Mouse (Mus musculus): ENCODE measurements around the gene Gm11939. TPM values are rescaled to one million over a fixed set of nuclear protein-coding genes. Genes with fewer than 3 reads are reported as not detected.

The Gm11939 gene
- polyA plus RNA-seq, 1 experiment from 2014 or later = not detected

GRCm38 (mm10) chr11:99539721-99540120 is 19.5 kb downstream of the Gm11939 start:
- no peak overlapping the region for H3K4me3 ChIP-seq (ENCODE audit: low read depth, low read length)
- ATAC-seq (replicated peaks; ENCODE audit: low FRiP score) = no peak
- no peak overlapping the region for H3K4me2 ChIP-seq
- WGBS = 79% methylated on average over 9 of the region's 9 CpGs
- no peak overlapping the region for H3K9ac ChIP-seq (ENCODE audit: low read depth, low read length)
- no peak overlapping the region for H3K27ac ChIP-seq (ENCODE audit: low read depth, low read length)
- no peaks in the 10 kb centered on the region for H3K36me3 ChIP-seq (ENCODE audit: control insufficient read depth, insufficient read depth, low read length)
- DNase-seq (ENCODE audit: low spot score) = no peak
- no peaks in the 10 kb centered on the region for H3K4me1 ChIP-seq (replicated peaks; ENCODE audit: control insufficient read depth, insufficient read depth, low read length)
- H3K9me3 ChIP-seq (ENCODE audit: control insufficient read depth, low read length) = no peaks in the 10 kb centered on the region
- no peaks in the 10 kb centered on the region for H3K27me3 ChIP-seq (replicated peaks; ENCODE audit: control insufficient read depth, insufficient read depth, low read length)

- no peaks in the 10 kb centered on the region for H3K4me1 ChIP-seq (replicated peaks; ENCODE audit: control insufficient read depth, insufficient read depth, low read length)
- H3K9me3 ChIP-seq (ENCODE audit: control insufficient read depth, low read length) = no peaks in the 10 kb centered on the region
- no peak for ATAC-seq (replicated peaks; ENCODE audit: low FRiP score)
- H3K4me2 ChIP-seq = no peak within 1 kb of the TSS
- no peak within 1 kb of the TSS for H3K27ac ChIP-seq (ENCODE audit: low read depth, low read length)
- no peak within 1 kb of the TSS for H3K4me3 ChIP-seq (ENCODE audit: low read depth, low read length)
- 86% methylated on average over 13 of the region's 13 CpGs for WGBS
- no peak within 1 kb of the TSS for H3K9ac ChIP-seq (ENCODE audit: low read depth, low read length)
- no peaks in the 10 kb centered on the region for H3K27me3 ChIP-seq (replicated peaks; ENCODE audit: control insufficient read depth, insufficient read depth, low read length)
- no peaks in the 10 kb centered on the region for H3K36me3 ChIP-seq (ENCODE audit: control insufficient read depth, insufficient read depth, low read length)
- DNase-seq (ENCODE audit: low spot score) = no peak
Measured at GRCm38 (mm10) chr11:99521288-99521860, 37.9 kb downstream of the Gm11939 start, which contains the start of gene Krt39. TSS of gene Krt39 (minus strand) at chr11:99521338.

- Histone ChIP-seq H3K9me3 (ENCODE audit: control insufficient read depth, low read length) (no peaks in the 10 kb centered on the region), H3K4me1 (replicated peaks; ENCODE audit: control insufficient read depth, insufficient read depth, low read length) (no peaks in the 10 kb centered on the region), H3K36me3 (ENCODE audit: control insufficient read depth, insufficient read depth, low read length) (no peaks in the 10 kb centered on the region), H3K27me3 (replicated peaks; ENCODE audit: control insufficient read depth, insufficient read depth, low read length) (no peaks in the 10 kb centered on the region), H3K4me3 (ENCODE audit: low read depth, low read length) (no peak overlapping the region), H3K27ac (ENCODE audit: low read depth, low read length) (no peak overlapping the region), H3K4me2 (no peak overlapping the region), H3K9ac (ENCODE audit: low read depth, low read length) (no peak overlapping the region)
- DNase-seq (ENCODE audit: low spot score) (no peak), ATAC-seq (replicated peaks; ENCODE audit: low FRiP score) (no peak)
- WGBS = 67% methylated on average over 8 of the region's 8 CpGs
Measured at GRCm38 (mm10) chr11:99514098-99514497, 45.2 kb downstream of the Gm11939 start.

Other genes with a start within 250 kb of the Gm11939 start
- not detected in 2 replicates for gene Krt25, start 236.5 kb downstream of the Gm11939 start, polyA plus RNA-seq (2014; fragmentation: Nextera tagmentation; extraction: Ambion mirVana)
- not detected in 2 replicates for gene Krt26, start 221.5 kb downstream of the Gm11939 start, polyA plus RNA-seq (2014; fragmentation: Nextera tagmentation; extraction: Ambion mirVana)
- not detected in 2 replicates for gene Krt27, start 208.4 kb downstream of the Gm11939 start, polyA plus RNA-seq (2014; fragmentation: Nextera tagmentation; extraction: Ambion mirVana)
- gene Krt28, start 184.6 kb downstream of the Gm11939 start, polyA plus RNA-seq (2014; fragmentation: Nextera tagmentation; extraction: Ambion mirVana) = 0.32 TPM in 1 of 2 replicates, not detected in the other
- 10.0 and 13.1 TPM in 2 replicates for gene Krt10, start 170.1 kb downstream of the Gm11939 start, polyA plus RNA-seq (2014; fragmentation: Nextera tagmentation; extraction: Ambion mirVana)
- not detected in 2 replicates for gene Krt12, start 137.2 kb downstream of the Gm11939 start, polyA plus RNA-seq (2014; fragmentation: Nextera tagmentation; extraction: Ambion mirVana)
- 32.1 and 34.1 TPM in 2 replicates for gene Krt20, start 121.3 kb downstream of the Gm11939 start, polyA plus RNA-seq (2014; fragmentation: Nextera tagmentation; extraction: Ambion mirVana)
- 0.38 TPM in 2 replicates for gene Krt23, start 66.3 kb downstream of the Gm11939 start, polyA plus RNA-seq (2014; fragmentation: Nextera tagmentation; extraction: Ambion mirVana)
- not detected in 2 replicates for gene Krt39, start 38.1 kb downstream of the Gm11939 start, polyA plus RNA-seq (2014; fragmentation: Nextera tagmentation; extraction: Ambion mirVana)
- gene Krt40, start 16.3 kb downstream of the Gm11939 start, polyA plus RNA-seq (2014; fragmentation: Nextera tagmentation; extraction: Ambion mirVana) = 0.21 TPM in 1 of 2 replicates, not detected in the other
- not detected in 2 replicates for gene Krtap3-3, start 8.6 kb downstream of the Gm11939 start, polyA plus RNA-seq (2014; fragmentation: Nextera tagmentation; extraction: Ambion mirVana)
- not detected in 2 replicates for gene Krtap3-2, start 2.6 kb downstream of the Gm11939 start, polyA plus RNA-seq (2014; fragmentation: Nextera tagmentation; extraction: Ambion mirVana)
- not detected in 2 replicates for gene Krtap3-1, start 7.2 kb upstream of the Gm11939 start, polyA plus RNA-seq (2014; fragmentation: Nextera tagmentation; extraction: Ambion mirVana)
- not detected in 2 replicates for gene Krtap1-5, start 21.6 kb upstream of the Gm11939 start, polyA plus RNA-seq (2014; fragmentation: Nextera tagmentation; extraction: Ambion mirVana)
- not detected in 2 replicates for gene Krtap1-4, start 24.2 kb upstream of the Gm11939 start, polyA plus RNA-seq (2014; fragmentation: Nextera tagmentation; extraction: Ambion mirVana)
- gene Krtap1-3, start 31.9 kb upstream of the Gm11939 start, polyA plus RNA-seq (2014; fragmentation: Nextera tagmentation; extraction: Ambion mirVana) = not detected in 2 replicates
- gene Krtap9-3, start 38.6 kb upstream of the Gm11939 start, polyA plus RNA-seq (2014; fragmentation: Nextera tagmentation; extraction: Ambion mirVana) = not detected in 2 replicates
- gene Gm11938, start 43.8 kb upstream of the Gm11939 start, polyA plus RNA-seq (2014; fragmentation: Nextera tagmentation; extraction: Ambion mirVana) = not detected in 2 replicates
- not detected in 2 replicates for gene Gm11937, start 50.7 kb upstream of the Gm11939 start, polyA plus RNA-seq (2014; fragmentation: Nextera tagmentation; extraction: Ambion mirVana)
- gene Krtap2-4, start 55.4 kb upstream of the Gm11939 start, polyA plus RNA-seq (2014; fragmentation: Nextera tagmentation; extraction: Ambion mirVana) = not detected in 2 replicates
- not detected in 2 replicates for gene Gm11562, start 61.0 kb upstream of the Gm11939 start, polyA plus RNA-seq (2014; fragmentation: Nextera tagmentation; extraction: Ambion mirVana)
- not detected in 2 replicates for gene Krtap4-1, start 68.8 kb upstream of the Gm11939 start, polyA plus RNA-seq (2014; fragmentation: Nextera tagmentation; extraction: Ambion mirVana)
- not detected in 2 replicates for gene Krtap4-2, start 75.6 kb upstream of the Gm11939 start, polyA plus RNA-seq (2014; fragmentation: Nextera tagmentation; extraction: Ambion mirVana)
- not detected in 2 replicates for gene Krtap4-7, start 84.6 kb upstream of the Gm11939 start, polyA plus RNA-seq (2014; fragmentation: Nextera tagmentation; extraction: Ambion mirVana)
- not detected in 2 replicates for gene Gm11555, start 90.8 kb upstream of the Gm11939 start, polyA plus RNA-seq (2014; fragmentation: Nextera tagmentation; extraction: Ambion mirVana)
- gene Gm11563, start 99.5 kb upstream of the Gm11939 start, polyA plus RNA-seq (2014; fragmentation: Nextera tagmentation; extraction: Ambion mirVana) = not detected in 2 replicates
- gene Krtap4-6, start 106.5 kb upstream of the Gm11939 start, polyA plus RNA-seq (2014; fragmentation: Nextera tagmentation; extraction: Ambion mirVana) = not detected in 2 replicates
- gene Gm14190, start 131.3 kb upstream of the Gm11939 start, polyA plus RNA-seq (2014; fragmentation: Nextera tagmentation; extraction: Ambion mirVana) = not detected in 2 replicates
- gene Gm14180, start 174.8 kb upstream of the Gm11939 start, polyA plus RNA-seq (2014; fragmentation: Nextera tagmentation; extraction: Ambion mirVana) = not detected in 2 replicates
- not detected in 2 replicates for gene Gm11595, start 213.4 kb upstream of the Gm11939 start, polyA plus RNA-seq (2014; fragmentation: Nextera tagmentation; extraction: Ambion mirVana)
- not detected in 2 replicates for gene Krtap4-8, start 221.2 kb upstream of the Gm11939 start, polyA plus RNA-seq (2014; fragmentation: Nextera tagmentation; extraction: Ambion mirVana)
- gene Krtap4-9, start 225.7 kb upstream of the Gm11939 start, polyA plus RNA-seq (2014; fragmentation: Nextera tagmentation; extraction: Ambion mirVana) = not detected in 2 replicates
- not detected in 2 replicates for gene Gm11596, start 234.0 kb upstream of the Gm11939 start, polyA plus RNA-seq (2014; fragmentation: Nextera tagmentation; extraction: Ambion mirVana)
- not detected in 2 replicates for gene Gm11569, start 239.5 kb upstream of the Gm11939 start, polyA plus RNA-seq (2014; fragmentation: Nextera tagmentation; extraction: Ambion mirVana)
- gene Gm11554, start 245.0 kb upstream of the Gm11939 start, polyA plus RNA-seq (2014; fragmentation: Nextera tagmentation; extraction: Ambion mirVana) = not detected in 2 replicates

Measured in liver, embryonic 11.5 days (tissue).